ENCODE assay signal across 11 mouse cellular contexts in genomic region chrX:160455686-160456085, GRCm38 (mm10). TPM values are rescaled to one million over a fixed set of nuclear protein-coding genes. Genes with fewer than 3 reads are reported as not detected.
DNase-seq lines count a peak whose midpoint lies in the region; ATAC-seq and TF ChIP-seq lines count a peak whose summit lies in the region.
"Had no signal": no experiment of that assay in that cellular context is flagged by ENCODE, and none has a peak within 500 bp of the region (broad histone marks: within the 10 kb centered on the region; RNA-seq: fewer than 3 reads in every experiment).

No protein-coding gene starts in this region.

- H3K9ac ChIP-seq in forebrain, postnatal 0 days, result no peak overlapping the region
- H3K9ac ChIP-seq in kidney, embryonic 16.5 days (replicated peaks; ENCODE audit: low read length), result no peak overlapping the region
- H3K9ac ChIP-seq: forebrain, embryonic 12.5 days; hindbrain, embryonic 13.5 days had no signal

- 0 out of 2 replicates have a peak, but pooled peaks have one; percentile 17 for TF ChIP-seq CTCF in forebrain, postnatal 0 days (IDR thresholded peaks at IDR 0.05; ENCODE audit: low read depth)

- H3K4me3 ChIP-seq in forebrain, postnatal 0 days (ENCODE audit: low read depth, low read length), result no peak overlapping the region
- no peak overlapping the region for H3K4me3 ChIP-seq in forebrain, embryonic 10.5 days
- H3K4me3 ChIP-seq in kidney, embryonic 16.5 days (ENCODE audit: low read length), result no peak overlapping the region
- H3K4me3 ChIP-seq: forebrain, embryonic 12.5 days; hindbrain, embryonic 13.5 days had no signal

- ATAC-seq in forebrain, postnatal 0 days, result no peak
- ATAC-seq in kidney, embryonic 16.5 days (ENCODE audit: low FRiP score, low TSS enrichment), result no peak

- H3K4me2 ChIP-seq in forebrain, postnatal 0 days (ENCODE audit: low read depth), result no peak overlapping the region
- H3K4me2 ChIP-seq in kidney, embryonic 16.5 days (replicated peaks; ENCODE audit: low read depth, low read length), result no peak overlapping the region
- H3K4me2 ChIP-seq: forebrain, embryonic 12.5 days; hindbrain, embryonic 13.5 days had no signal

- no peaks in the 10 kb centered on the region for H3K27me3 ChIP-seq in forebrain, postnatal 0 days (ENCODE audit: insufficient read depth, low read length)
- H3K27me3 ChIP-seq in forebrain, embryonic 10.5 days (ENCODE audit: poor library complexity, severe bottlenecking), result peaks cover 87% of the 10 kb centered on the region
- H3K27me3 ChIP-seq in kidney, embryonic 16.5 days (ENCODE audit: insufficient read depth, low read length), result peaks cover 10% of the 10 kb centered on the region; the same call in 1 of the 2 replicates

- WGBS in forebrain, postnatal 0 days, result 77% methylated on average over 5 of the region's 5 CpGs
- 80% methylated on average over 5 of the region's 5 CpGs for WGBS in forebrain, embryonic 10.5 days
- WGBS in kidney, embryonic 16.5 days, result 72% methylated on average over 5 of the region's 5 CpGs

- no peaks in the 10 kb centered on the region for H3K9me3 ChIP-seq in forebrain, postnatal 0 days (ENCODE audit: low read length)
- H3K9me3 ChIP-seq in forebrain, embryonic 10.5 days, result no peaks in the 10 kb centered on the region
- H3K9me3 ChIP-seq in kidney, embryonic 16.5 days (ENCODE audit: low read length), result no peaks in the 10 kb centered on the region
- H3K9me3 ChIP-seq: forebrain, embryonic 12.5 days; hindbrain, embryonic 13.5 days had no signal

- H3K27ac ChIP-seq in forebrain, postnatal 0 days (ENCODE audit: low read depth, low read length), result no peak overlapping the region
- no peak overlapping the region for H3K27ac ChIP-seq in forebrain, embryonic 10.5 days
- no peak overlapping the region for H3K27ac ChIP-seq in kidney, embryonic 16.5 days (ENCODE audit: low read length)
- H3K27ac ChIP-seq: forebrain, embryonic 12.5 days; hindbrain, embryonic 13.5 days had no signal

- no peaks in the 10 kb centered on the region for H3K36me3 ChIP-seq in forebrain, postnatal 0 days (ENCODE audit: insufficient read depth)
- no peaks in the 10 kb centered on the region for H3K36me3 ChIP-seq in forebrain, embryonic 10.5 days (replicated peaks)
- no peaks in the 10 kb centered on the region for H3K36me3 ChIP-seq in kidney, embryonic 16.5 days (ENCODE audit: insufficient read depth, low read length)
- H3K36me3 ChIP-seq: forebrain, embryonic 12.5 days; hindbrain, embryonic 13.5 days had no signal

- peak; percentile 1 for DNase-seq in forebrain, postnatal 0 days
- DNase-seq in forebrain, embryonic 10.5 days (ENCODE audit: extremely low spot score, low spot score), result no peak
- peak; percentile 1 for DNase-seq in kidney, postnatal 14 days
- DNase-seq in 3T3-L1 (ENCODE audit: low read depth, low spot score) (peak; percentile 49), NIH3T3 (ENCODE audit: low read depth) (peak; percentile 2)
- DNase-seq in thymus, postnatal 10 days (ENCODE audit: low spot score in 2 of 2), result no peak
- DNase-seq in neural tube, embryonic 10.5 days (ENCODE audit: extremely low spot score, low spot score), result no peak
- DNase-seq: thymus, postnatal 25 days had no signal

- H3K4me1 ChIP-seq in forebrain, postnatal 0 days (ENCODE audit: insufficient read depth), result no peaks in the 10 kb centered on the region
- H3K4me1 ChIP-seq in forebrain, embryonic 10.5 days, result no peaks in the 10 kb centered on the region
- H3K4me1 ChIP-seq in kidney, embryonic 16.5 days (ENCODE audit: insufficient read depth, low read length), result no peaks in the 10 kb centered on the region
- H3K4me1 ChIP-seq: forebrain, embryonic 12.5 days; hindbrain, embryonic 13.5 days had no signal

RNA-seq across cellular contexts. Expression of gene Phka2, which starts 46.3 kb away (rescaled TPM):
- total RNA-seq in forebrain, postnatal 0 days (2014; rRNA removed), result 15.3 and 22.8 TPM in 2 replicates
- polyA plus RNA-seq in forebrain, postnatal 0 days (2015; fragmentation: Nextera tagmentation; extraction: Ambion mirVana), result 3.4 and 6.0 TPM in 2 replicates
- polyA plus RNA-seq in forebrain, embryonic 10.5 days (2016; fragmentation: Nextera tagmentation; extraction: Ambion mirVana), result 15.9 and 16.9 TPM in 2 replicates
- polyA plus RNA-seq in kidney, embryonic 16.5 days (2015; fragmentation: Nextera tagmentation; extraction: Ambion mirVana), result 15.8 and 15.9 TPM in 2 replicates

Comparison
In these comparisons a context has a peak if more than half of its experiments do, and no peak if none do; other contexts are left out.
1. DNase-seq: peak in forebrain, postnatal 0 days (single experiment), kidney, postnatal 14 days (single experiment), 3T3-L1 (single experiment) and NIH3T3 (single experiment); none in forebrain, embryonic 10.5 days (single experiment), thymus, postnatal 10 days (0 of 2) and neural tube, embryonic 10.5 days (single experiment).